Mouse (Mus musculus): ENCODE measurements around the gene Esx1.
A peak's percentile ranks its signal among the peaks of the same experiment; 100 is the strongest.

The Esx1 gene

DNA sequence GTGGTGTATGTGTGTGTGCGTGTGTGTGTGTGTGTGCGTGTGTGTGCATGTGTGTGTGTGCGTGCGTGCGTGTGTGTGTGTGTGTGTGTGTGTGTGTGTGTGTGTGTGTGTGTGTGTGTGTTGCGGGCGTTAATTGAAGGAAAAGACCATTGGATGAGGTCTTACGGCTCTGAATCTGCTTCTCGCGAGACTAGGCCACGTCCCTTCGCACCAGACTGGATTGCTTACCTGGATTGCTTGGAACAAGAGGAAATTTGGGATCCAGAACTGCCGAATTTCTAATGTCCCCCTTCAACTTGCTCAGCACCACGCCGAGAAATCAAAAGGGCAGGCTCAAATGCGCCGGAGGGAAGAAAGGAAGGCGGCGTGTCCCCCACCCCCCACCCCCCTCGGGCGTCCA is at the start of gene Esx1:
Gene Esx1, minus strand, starts transcription at position 366 of the 400 bp plus-strand sequence.
- no peak for DNase-seq (ENCODE audit: low spot score)

DNA sequence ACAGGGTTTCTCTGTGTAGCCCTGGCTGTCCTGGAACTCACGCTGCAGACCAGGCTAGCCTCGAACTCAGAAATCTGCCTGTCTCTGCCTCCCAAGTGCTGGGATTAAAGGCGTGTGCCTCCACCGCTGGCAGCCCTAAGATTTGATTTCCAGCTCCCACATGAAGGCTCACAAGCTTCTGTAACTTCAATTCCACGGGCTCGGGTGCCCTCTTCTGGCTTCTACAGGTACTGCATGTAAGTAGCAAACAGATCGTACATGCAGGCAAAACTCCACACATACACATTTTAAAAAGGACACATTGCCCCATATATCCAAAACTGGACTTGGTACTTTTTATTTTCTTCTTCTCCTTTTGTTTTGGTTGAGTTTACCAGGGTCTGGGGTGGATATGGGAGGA is 48.1 kb upstream of the Esx1 start:
- no peak for DNase-seq (ENCODE audit: low spot score)

DNA sequence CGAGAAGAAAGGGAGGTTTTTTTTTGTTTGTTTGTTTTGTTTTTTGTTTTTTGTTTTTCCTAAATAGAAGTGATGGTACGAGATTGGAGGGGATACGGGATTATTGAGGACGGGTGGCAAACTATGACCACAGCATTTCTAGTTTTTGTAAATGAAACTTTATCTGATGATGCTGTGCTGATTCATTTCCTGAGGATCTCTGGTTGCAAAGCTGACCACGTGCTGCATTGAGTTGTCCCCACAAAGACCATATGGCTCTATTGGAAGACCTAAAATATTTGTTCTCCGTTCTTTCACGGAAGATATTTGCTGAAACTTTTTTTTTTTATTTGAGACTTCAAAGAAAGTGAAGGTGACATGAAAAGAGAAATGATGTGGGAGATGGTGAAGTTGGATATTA is 45.8 kb upstream of the Esx1 start:
- no peak for DNase-seq (ENCODE audit: low spot score)

DNA sequence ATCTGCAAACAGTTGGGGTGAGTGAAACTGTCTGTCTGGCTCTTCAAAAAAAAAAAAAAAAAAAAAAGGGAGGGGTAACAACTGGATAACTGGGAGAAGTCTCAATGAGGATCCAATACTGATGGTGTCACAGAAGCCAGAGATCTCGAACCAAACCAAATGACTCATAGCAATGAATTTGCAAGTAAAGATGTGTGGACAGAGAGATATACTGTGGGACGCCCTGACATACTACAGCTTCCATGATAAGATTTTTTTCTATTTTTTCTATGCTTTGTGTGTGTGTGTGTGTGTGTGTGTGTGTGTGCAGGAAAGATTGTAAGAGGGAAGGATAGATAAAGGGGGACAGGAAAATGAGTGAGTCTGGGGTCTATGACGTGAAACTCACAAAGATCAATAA is 43.7 kb upstream of the Esx1 start:
- DNase-seq (ENCODE audit: low spot score): no peak

DNA sequence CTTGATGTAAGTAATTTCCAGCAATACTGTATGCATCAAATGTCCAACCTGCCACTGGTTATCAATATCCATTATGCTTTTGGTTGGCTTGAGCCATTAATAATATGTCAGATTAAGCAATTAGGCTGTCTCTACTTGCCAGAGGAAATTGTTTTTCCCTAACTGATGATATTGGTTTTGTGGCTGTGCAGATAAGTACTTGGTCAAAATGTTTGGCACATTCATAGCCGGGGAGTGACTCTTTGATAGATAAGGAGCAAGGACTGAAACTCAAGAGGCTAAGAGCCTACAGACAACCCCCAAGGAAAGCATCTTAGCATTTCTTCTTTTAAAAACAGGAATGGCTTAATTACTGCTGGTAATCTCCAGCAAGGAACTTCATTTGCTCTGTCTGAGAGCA is 40.8 kb upstream of the Esx1 start:
- no peak for DNase-seq (ENCODE audit: low spot score)

- no peak for DNase-seq (ENCODE audit: low spot score)
Observed at GRCm38 (mm10) chrX:137160971-137161370, 39.1 kb upstream of the Esx1 start.

GRCm38 (mm10) chrX:137149050-137149449 is 27.2 kb upstream of the Esx1 start:
- no peak for DNase-seq (ENCODE audit: low spot score)

DNA sequence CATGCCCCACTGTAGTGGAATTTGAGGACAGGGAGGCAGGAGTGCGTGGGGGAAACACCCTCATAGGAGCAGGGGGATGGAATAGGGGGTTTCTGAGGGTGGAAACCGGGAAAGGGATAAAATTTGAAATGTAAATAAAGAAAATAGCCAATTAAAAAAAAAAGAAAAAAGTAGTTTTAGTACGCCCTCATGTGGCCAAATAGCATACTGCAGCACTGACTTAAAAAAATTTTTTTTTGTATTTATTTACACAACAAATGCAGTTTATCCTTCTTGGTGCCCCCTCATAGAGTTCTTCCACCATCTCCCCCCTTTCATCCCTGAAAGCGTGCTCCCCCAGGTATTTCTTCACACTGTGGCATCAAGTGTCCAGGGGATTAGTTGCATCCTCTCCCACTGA is 22.8 kb upstream of the Esx1 start:
- no peak for DNase-seq (ENCODE audit: low spot score)

DNA sequence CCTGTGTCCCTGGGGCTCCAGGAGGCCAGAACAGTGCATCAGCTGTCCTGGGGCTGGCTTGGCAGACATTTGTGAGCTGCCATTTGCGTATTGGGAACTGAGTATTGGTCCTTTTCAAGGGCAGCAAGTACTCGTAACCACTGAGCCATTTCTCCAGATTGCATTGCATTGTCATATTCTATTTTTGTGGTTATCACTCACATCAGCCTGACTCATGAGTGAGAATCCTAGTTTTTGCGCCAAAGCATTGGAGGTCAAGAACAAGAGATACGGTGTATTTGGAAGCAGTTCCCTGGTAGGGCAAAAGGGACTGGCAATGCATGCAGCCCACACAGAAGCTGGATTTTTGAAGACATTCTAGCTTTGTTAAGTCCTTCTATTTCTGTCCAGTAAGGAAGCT is 21.8 kb upstream of the Esx1 start:
- no peak for DNase-seq (ENCODE audit: low spot score)

DNA sequence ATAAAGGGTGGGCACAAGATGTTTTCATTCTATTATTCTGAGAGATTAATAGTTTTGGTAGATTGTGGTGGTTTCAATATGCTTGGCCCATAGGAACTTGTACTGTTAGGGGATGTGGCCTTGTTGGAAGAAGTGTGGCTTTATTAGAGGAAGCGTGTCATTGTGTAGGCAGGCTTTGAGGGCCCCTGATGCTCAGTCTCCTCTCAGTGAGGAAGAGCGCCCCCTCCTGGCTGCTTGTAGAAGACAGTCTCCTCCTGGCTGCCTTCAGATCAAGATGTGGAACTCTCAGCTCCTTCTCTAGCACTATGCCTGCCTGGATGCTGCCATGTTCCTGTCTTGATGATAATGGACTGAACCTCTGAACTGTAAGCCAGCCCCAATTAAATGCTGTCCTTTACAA is 20.7 kb upstream of the Esx1 start:
- no peak for DNase-seq (ENCODE audit: low spot score)

DNA sequence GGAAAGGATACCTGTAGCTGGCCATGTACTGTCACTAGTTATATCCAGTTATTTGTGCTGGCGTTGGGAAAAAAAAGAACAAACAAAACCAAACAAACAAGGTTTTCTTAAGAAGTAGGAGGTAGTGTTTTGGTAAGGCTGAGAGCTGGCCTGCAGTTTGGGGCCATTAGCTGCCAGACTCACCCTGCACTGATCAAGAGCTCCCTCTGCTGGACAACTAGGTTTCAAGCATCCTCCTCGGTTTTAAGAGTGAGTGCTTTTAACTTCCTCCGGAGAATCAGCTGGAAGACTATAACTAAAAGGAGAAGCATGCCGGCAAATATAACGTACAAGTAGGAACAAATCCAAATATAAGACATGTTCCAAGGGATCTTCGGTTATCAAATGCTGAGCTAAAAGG is 19.8 kb upstream of the Esx1 start:
- DNase-seq (ENCODE audit: low spot score): peak; percentile 43

- no peak for DNase-seq (ENCODE audit: low spot score)
Observed at GRCm38 (mm10) chrX:137127542-137127941, 5.7 kb upstream of the Esx1 start.

DNA sequence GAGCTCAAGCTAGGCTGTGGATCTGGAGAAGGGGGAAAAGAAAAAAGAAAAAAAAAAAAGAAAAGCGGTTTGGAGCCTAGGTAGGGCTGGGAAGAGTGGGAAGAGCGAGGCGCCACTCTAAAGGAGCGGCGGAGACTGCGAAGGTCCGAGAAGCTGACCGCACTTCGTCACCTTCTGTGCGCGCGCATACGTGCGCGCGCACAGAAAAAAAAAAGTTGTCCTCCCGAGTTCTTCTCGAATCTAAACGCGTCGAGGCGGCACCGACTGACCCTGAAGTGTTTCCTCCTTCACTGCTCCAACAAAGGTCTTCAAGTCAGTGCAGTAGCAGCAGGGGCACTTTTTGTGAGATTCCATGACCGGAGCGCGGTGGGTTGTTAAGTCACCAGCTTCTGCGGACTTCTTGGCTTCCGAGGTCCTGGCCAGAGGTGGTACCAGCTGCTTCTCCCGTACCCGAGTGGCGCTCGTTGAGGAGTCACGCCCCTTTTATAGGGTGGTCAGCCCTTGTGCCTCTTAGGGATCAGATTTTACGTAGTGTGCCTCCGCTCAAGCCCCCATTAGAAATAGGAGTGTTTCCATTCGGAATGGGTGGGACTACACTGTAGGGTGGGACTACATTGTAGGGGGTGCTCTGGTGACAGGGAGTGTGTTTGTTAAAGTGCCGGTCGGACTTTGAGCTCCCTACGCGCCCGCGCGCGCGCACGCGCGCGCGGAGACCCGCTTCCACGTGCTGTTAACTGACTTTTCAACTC is 2.0 kb downstream of the Esx1 start:
- DNase-seq (ENCODE audit: low spot score): no peak

DNA sequence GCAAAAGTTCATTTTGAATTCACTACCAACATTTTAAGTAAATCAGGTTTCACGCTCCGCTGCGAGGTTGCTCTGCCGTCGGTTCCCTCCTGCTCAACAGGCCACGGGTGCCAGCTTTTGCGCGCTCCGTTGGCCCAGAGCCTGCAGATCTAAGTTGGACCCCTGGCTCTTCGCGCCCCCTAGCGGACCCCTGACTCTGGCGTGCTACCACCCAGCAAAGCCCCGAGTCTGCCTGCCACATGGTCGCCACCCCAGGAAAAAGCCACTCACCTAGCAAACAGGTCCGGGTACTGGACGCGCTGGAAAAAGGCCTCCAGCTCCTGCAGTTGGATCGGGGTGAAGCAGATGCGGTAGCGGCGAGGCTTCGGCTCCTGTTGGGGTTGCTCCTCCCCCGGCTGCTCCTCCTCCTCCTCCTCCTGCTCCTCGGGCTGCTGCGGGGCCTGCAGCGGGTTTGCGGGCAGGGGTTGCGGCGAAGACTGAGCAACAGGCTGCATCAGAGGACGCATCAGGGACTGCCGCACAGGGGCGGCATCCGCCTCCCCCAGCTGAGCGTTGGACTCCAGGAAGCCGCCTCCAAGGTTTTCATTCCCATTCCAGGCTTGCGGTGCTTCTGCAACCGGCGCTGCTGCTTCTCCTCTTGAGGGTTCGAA is 3.7 kb downstream of the Esx1 start:
- peak; percentile 12 for DNase-seq (ENCODE audit: low spot score)

GRCm38 (mm10) chrX:137106498-137106897 is 15.4 kb downstream of the Esx1 start:
- DNase-seq (ENCODE audit: low spot score): no peak

DNA sequence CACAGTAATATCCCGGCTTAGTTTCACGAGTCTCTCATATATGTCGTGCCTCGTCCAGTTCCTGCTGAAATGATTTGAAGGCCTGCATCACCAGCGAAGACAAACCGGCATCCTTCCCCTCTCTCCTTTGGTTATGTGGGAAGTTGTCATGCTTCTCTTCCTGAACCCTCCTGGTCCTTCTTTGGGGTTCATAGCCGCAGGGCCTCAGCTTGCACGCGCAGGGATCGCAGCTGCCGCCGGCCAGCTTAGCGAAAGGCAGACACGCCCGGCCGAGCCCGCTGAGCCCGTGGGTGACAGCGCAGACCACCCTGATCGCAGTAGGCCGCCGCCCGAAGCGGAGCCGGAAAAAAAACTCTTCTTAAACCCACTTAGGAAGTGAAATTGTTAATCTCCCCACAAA is 17.4 kb downstream of the Esx1 start:
- no peak for DNase-seq (ENCODE audit: low spot score)
